Mouse (Mus musculus) frontal cortex, adult 2 months (tissue): ENCODE measurements around the gene Fam198a. TPM values are rescaled to one million over a fixed set of nuclear protein-coding genes. Genes with fewer than 3 reads are reported as not detected.
A peak's percentile ranks its signal among the peaks of the same experiment; 100 is the strongest.

Experiments used
- DNase-seq, 2 experiments: peaks; one replicate each; pipeline ENCODE4 v3.0.0; 2022; ENCODE audit warnings: low spot score in 1 of 2; ENCODE audit errors: extremely low spot score in 1 of 2
- polyA plus RNA-seq: library from polyadenylated mRNA; depleted of rRNA; stranded (reverse); fragments of >200 nt; gene quantifications from 2 replicates; pipeline ENCODE4 v1.2.3, GENCODE M21; 2012; rRNA removed

Fam198a gene
- 6.2 and 7.4 TPM in 2 replicates for polyA plus RNA-seq

- peak in 1 of 2 experiments; percentile 41 for DNase-seq
Measured at GRCm38 (mm10) chr9:121950418-121951113, at the start of gene Fam198a. Gene Fam198a (plus strand): TSS chr9:121950988.

- no peak for DNase-seq
Measured at GRCm38 (mm10) chr9:121901710-121902700, 48.8 kb upstream of the Fam198a start.

GRCm38 (mm10) chr9:121903476-121904305 lies 47.1 kb upstream of the Fam198a start:
- DNase-seq: no peak

GRCm38 (mm10) chr9:121904319-121904718 lies 46.5 kb upstream of the Fam198a start:
- DNase-seq: no peak

GRCm38 (mm10) chr9:121904946-121905345 lies 45.8 kb upstream of the Fam198a start:
- DNase-seq: no peak

GRCm38 (mm10) chr9:121905556-121906185 lies 45.1 kb upstream of the Fam198a start:
- peak in 1 of 2 experiments; percentile 52 for DNase-seq

GRCm38 (mm10) chr9:121906456-121906855 lies 44.3 kb upstream of the Fam198a start:
- DNase-seq: no peak

- DNase-seq: no peak
Measured at GRCm38 (mm10) chr9:121907356-121908070, 43.3 kb upstream of the Fam198a start.

GRCm38 (mm10) chr9:121908321-121908720 lies 42.5 kb upstream of the Fam198a start:
- DNase-seq: no peak

GRCm38 (mm10) chr9:121909635-121910034 lies 41.2 kb upstream of the Fam198a start:
- DNase-seq: no peak

- DNase-seq: no peak
Measured at GRCm38 (mm10) chr9:121911196-121911595, 39.6 kb upstream of the Fam198a start.

- DNase-seq: no peak
Measured at GRCm38 (mm10) chr9:121912786-121913185, 38.0 kb upstream of the Fam198a start.

- DNase-seq: no peak
Measured at GRCm38 (mm10) chr9:121914226-121914757, 36.5 kb upstream of the Fam198a start.

- no peak for DNase-seq
Measured at GRCm38 (mm10) chr9:121915056-121915455, 35.7 kb upstream of the Fam198a start.

GRCm38 (mm10) chr9:121916102-121916501 lies 34.7 kb upstream of the Fam198a start, which contains the start of gene Cyp8b1:
Gene Cyp8b1 (minus strand): TSS chr9:121916305.
- no peak for DNase-seq

GRCm38 (mm10) chr9:121919027-121919501 lies 31.7 kb upstream of the Fam198a start:
- no peak for DNase-seq

GRCm38 (mm10) chr9:121923443-121923842 lies 27.3 kb upstream of the Fam198a start:
- DNase-seq: no peak

GRCm38 (mm10) chr9:121923906-121924305 lies 26.9 kb upstream of the Fam198a start:
- no peak for DNase-seq
